Mouse (Mus musculus): Measurements from ENCODE around the gene B3galt2.
"Not testable (repeated sequence)": the region's sequence is repeated elsewhere in the genome, so short reads cannot be mapped to it uniquely, and the experiment has no call there.

B3galt2 gene

DNA sequence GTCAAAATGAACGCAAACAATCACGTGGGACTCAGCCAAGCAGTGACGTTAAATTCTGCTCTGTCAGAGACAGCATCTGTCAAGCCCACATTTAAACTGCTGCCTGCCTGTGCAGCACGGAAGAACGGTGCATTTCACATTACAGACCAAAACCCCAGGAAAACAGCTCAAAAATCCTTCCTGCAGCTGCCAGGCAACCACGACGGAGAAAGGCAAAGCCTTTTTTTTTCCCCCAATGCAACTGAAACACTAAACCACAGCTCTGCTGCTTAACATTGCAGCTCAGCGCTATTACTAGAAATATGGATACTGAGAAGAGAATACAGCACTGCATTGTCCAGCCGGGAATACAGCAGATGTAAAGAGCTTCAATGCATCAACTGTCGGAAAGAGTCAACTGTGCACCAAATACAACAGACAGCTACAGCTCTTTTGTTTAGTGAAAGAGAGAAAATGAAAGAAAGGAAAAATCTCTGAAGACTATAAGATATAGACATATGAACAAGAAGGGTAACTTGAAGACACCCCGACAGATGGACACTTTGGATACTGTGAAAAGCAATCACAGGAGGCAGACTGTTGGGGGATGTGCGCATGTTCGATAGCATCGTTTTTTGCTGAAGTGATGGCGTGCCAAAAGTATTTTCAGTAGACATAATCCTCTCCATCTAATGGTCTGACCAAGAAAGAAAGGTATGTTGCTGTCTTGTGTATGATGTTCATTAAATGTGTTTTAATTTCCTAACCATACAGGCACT is at the start of gene B3galt2:
Gene B3galt2 (plus strand): TSS at position 15 of the 758 bp plus-strand sequence.
- DNase-seq (ENCODE audit: low read depth, low spot score), result no peak

DNA sequence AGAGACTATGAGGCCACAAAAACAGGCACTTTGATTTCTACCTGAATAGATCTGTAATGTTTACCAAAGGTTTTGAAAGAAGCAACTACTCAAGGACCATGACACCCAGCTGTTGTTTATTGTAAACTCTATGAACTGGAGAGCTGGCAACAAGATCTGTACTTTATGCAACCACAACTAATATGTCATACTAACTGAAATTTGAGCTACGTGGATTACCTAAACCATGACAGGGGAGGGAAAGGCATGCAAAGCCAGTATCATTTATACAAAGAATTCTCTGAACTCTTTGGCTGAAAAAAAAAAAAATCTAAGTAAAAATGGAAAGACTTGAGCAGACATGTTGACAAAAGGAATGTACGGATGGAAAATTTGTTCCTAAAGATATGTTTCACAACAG is 43.6 kb upstream of the B3galt2 start:
- no peak for DNase-seq (ENCODE audit: low read depth, low spot score)

DNA sequence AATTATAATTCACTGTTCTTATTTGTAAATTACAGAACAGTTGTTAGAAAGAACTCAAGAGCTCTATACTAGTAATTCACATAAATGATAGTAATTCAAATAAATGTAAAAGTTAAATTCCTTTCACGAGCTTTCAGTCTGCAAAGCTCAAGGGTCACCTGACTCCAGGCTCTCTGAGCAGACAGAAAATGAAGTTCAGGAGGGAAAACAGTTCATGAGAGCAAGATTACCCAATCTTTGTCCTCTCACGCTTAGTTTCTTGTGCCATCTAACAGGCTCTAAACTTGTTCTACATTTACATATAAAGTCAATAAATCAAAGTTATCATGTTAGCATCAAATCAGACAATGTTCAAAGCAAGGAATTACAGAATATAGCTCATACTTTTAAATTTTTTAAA is 31.6 kb upstream of the B3galt2 start:
- no peak for DNase-seq (ENCODE audit: low read depth, low spot score)

DNA sequence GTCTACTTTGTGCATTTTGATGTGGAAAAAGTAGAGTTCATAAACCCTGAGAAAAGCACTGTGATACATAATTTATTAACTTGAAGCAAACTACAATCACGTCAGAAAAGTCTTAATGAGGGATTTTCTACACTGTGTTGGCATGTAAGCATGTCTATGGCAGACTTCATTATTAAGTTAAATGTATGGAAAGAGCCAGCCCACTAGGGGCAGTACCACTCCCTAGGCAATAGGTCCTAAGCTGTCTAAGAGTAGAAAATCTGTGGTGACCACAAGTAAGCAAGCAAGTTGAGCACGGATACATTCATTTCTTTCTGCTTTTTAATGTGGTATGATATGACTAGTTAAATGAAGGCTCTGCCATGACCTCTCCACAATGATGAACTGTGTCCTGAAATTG is 27.6 kb upstream of the B3galt2 start:
- no peak for DNase-seq (ENCODE audit: low read depth, low spot score)

DNA sequence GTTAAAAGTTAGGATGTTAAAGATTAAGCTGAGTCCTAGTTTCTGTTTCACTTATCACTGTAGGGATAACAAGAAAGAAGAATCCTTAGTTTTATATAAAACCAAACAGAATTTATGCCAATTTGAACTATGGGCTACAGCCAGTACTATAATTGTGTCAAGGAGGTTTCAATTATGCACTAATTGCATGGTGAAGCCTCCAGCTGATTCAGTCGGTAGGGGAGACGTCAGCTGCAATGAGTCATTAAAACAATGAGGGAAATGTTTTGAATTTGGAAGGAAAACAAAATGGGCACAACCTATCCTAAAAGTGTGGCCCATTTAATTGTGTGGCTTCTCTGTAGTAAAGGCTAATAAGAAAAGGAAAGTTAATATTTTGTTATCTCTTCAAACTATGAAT is 20.7 kb upstream of the B3galt2 start:
- no peak for DNase-seq (ENCODE audit: low read depth, low spot score)

DNA sequence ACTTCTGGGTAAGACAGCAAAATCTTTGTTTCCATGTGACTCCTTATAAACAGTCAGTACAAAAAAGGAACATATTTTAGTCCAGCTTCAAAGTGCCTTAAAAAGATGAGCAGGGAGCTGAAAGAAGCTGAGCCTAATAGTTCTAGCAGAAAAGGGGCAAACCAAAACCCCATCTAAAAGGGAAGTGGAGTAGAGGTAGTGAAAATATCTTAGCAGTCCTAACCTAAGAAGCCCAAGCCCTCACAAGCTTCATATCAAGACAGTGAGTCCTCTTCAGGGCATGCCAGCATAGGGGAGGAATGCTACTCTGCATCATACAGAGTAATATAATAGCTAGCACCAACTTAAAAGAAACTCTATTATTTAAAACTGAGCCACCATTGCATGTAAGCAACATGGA is 18.5 kb upstream of the B3galt2 start:
- DNase-seq (ENCODE audit: low read depth, low spot score), result peak; percentile 54

DNA sequence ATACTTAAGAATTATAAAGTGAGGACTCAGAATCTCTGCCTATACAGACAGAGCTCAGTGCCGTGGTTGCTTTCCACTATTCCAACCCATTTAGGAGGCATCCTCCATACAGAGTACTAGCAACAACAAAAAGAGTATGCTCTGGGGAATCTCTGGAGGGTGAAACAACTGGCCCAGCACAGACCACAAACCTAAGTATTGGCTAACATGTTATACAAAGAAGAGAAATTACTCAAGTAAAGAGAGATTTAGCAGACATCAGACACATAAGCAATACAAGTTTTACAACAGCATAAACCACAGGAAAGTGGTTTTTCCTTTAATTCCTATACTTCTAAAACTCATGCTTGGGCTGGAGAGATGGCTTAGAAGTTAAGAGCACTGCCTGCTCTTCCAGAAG is 17.8 kb upstream of the B3galt2 start:
- no peak for DNase-seq (ENCODE audit: low read depth, low spot score)

DNA sequence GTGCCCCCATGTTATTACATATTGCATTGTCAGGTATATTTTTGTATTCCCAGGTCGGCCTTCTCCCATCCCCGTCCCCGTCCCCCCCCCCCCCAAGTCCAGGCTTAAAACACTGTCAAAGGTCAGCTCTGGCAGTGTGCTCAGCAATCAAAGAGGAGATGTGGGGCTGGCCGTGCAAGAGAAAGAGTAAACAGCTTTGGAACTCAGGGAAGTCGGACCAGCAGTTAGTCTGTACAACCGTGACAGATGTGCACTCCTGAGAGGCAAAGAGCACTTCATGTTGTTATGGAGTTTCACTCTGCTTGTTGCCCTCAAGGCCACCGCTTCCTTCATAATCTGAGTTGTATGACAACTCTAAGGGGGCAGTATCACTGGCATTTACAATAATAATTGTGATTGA is 9.1 kb upstream of the B3galt2 start:
- no peak for DNase-seq (ENCODE audit: low read depth, low spot score)

DNA sequence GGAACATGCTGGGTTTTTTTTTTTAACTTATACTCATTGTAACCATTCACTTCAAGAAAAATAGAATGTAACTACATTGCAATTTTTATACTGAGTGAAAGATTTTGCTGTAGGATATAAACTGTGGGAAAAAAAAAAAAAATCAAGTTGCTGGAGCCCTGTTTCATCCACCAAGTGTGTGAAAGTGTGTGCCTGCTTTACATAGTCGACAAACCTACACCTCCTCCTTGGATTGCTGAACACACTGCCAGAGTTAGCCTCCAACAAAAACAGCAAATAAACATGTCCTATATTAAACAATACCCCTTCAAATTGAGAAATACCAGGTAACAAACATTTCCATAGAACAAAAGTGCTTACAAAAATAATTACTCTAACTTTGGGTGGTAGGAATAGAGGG is 8.1 kb upstream of the B3galt2 start:
- DNase-seq (ENCODE audit: low read depth, low spot score), result no peak

DNA sequence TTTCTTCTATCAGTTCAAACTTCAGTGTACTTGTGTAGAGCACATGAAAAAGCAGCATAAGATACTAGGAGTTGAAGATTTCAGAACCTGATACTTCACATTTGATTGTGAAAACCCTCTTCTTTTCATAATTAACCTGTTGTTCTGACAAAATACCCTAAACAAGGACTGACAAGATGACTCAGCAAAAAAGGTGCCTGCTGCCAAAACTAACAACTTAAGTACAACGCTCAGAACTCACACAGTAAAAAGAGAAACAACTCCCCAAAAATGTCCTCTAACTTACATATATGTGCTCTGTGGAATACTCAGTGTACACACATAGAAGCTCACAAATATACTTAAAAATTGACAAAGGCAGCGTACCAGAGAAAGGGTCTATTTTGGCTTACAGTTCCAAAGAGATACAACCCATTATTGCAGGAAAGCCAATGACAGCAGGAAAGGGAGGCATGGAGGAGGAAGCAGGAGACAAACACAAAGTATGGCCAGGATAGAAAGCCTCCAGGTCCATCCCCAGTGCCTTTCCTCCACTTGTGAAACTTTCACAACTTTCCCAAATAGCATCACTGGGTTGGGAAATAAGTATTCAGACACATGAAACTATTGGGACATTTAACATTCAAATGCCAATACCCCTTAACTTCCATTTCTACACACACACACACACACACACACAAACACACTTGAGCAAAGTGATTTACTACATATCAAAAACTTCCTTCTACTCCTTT is 7.4 kb upstream of the B3galt2 start:
- DNase-seq (ENCODE audit: low read depth, low spot score), result no peak

DNA sequence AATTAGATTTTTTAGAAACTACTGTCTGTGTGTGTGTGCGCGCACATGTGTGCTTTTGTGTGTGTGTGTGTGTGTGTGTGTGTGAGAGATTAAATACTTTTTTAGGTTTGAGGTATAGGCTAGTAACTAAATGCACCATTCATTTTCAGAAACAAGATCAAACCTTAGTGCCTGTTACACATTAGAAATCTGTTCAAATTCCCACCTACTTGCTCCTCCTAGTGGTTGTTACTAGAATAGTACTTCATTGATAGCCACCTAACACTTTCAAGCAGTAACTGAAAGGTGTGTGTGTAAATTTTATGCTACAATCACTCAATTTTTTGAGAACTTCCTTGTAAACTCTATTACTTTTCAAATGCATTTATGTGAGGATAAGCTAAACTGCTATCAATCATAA is 3.8 kb downstream of the B3galt2 start:
- DNase-seq (ENCODE audit: low read depth, low spot score), result peak; percentile 64

DNA sequence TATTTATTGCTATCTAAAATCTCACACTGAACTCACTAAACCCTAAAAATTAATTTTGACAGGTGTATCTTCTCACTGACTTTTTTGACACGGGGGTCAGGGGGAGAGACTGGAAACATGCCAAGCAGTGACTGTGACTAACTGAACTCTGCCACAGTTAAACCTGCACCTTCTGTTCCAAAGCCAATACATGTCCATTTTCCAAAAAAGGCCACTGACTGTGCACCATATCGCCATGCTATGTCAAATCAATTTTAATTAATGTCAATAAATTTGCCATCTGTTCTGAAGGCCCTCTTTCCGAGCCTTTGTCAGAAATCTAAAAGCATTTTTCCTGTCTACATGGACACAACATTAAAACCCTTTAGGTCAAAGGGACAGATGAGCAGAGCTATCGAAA is 4.9 kb downstream of the B3galt2 start:
- DNase-seq (ENCODE audit: low read depth, low spot score), result no peak

DNA sequence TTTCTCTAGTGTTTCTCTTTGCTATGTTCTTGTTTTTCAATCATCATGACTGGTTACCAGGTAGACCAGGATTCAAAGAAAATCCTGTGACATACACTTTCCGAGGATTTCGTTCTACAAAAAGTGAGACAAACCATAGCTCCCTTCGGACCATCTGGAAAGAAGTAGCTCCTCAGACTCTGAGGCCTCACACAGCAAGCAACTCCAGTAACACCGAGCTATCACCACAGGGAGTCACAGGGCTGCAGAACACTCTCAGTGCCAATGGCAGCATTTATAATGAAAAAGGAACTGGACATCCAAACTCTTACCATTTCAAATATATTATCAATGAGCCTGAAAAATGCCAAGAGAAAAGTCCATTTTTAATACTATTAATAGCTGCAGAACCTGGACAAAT is 5.8 kb downstream of the B3galt2 start:
- no peak for DNase-seq (ENCODE audit: low read depth, low spot score)

DNA sequence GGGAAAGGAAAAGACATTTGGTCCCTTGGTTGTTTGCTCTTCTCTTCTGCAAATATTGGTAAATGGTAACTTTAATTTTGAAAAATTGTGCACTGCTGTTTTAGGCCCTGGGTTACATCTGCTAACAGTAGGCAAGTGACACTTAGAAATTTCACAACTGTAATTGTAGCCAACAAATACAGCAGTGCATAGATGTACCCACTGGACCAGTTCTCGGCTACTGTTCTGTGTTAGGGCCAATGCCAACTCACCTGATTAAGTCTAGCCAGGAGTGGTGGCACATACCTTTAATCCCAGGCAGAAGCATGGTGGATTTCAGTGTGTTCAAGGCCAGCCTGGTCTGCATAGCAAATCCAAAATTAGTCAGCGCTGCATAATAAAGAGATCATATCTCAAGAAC is 9.9 kb downstream of the B3galt2 start:
- DNase-seq (ENCODE audit: low read depth, low spot score), result no peak

DNA sequence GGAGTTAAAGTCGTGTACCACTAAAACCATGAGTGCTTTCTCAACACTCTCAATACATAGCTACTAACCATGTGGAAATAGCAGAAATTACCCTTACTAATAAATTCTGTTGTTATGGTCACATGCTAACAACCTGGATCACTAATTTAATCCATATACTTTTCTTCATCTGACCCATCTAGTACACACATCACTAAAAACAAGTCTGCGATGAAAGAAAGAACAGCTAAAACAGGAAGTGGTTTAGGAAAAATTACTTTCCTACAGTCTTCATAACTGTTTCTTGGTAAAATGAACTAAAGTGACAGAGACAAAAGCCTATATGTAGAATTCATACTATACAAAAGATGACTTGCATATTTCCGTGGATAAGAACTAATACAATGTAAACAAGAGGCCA is 13.2 kb downstream of the B3galt2 start:
- DNase-seq (ENCODE audit: low read depth, low spot score), result no peak

DNA sequence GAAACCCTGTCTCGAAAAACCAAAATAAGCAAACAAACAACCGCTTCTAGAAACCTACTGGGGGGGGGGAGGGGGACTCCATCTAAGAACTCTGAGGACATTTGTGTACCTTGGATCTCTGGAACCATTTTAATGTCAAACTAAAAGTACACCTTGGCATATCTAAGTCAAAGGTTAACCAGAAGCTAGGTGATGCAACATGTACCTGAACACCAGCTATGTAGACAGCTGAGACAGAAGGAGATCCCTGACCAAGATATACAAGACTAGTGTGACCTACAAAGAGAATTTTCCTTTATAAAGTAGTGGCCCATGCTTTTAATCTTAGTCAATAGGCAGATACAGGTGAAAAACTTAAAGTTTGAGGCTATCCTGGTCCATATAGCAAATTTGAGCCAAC is 22.7 kb downstream of the B3galt2 start:
- DNase-seq (ENCODE audit: low read depth, low spot score), result no peak

DNA sequence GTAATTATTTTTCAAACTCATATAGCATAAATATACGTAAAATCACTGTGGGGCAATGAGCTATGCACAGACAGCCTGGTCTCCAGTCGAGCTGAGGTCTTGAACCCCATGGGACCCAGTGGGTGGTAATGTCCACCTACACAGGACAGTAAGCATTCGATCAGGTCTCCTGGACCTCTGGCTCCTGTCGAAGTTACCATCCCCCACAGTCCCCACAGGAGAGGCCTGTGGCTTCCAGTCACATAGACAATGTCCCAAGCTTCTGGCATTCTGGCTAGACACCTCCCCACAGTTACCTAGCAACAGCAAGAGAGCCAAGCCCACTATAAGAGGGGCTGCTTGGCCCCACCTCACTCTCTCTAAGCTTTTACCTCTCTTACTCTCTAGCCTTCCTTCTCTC is 24.3 kb downstream of the B3galt2 start:
- not testable (repeated sequence) for DNase-seq (ENCODE audit: low read depth, low spot score)

DNA sequence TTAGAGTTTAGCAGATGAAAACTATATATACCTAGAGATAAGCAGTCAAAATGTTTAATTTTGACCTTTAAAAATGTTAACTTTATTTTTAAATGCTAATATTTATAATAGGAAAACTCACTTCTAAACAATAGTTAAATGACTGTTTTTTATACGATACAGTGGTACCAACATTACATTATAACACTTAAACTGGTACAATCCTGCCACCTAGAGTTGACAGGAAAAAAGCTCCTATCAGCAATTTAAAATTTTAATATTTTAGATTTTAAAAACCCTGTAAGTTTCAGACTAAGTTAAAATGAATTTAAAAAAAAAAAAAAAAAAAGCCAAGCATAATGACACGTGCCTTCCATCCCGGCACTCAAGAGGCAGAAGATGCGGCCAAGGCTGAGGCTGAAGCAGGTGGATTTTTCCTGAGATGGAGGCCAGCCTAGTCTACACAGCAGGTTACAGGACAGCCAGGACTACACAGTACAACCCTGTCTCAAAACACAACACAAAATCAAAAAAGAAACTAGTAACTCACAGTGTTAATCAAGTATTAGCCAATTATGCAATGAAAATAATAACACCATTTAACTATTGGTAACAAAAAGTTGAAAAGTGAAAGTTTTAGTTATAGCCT is 35.4 kb downstream of the B3galt2 start:
- DNase-seq (ENCODE audit: low read depth, low spot score), result no peak

DNA sequence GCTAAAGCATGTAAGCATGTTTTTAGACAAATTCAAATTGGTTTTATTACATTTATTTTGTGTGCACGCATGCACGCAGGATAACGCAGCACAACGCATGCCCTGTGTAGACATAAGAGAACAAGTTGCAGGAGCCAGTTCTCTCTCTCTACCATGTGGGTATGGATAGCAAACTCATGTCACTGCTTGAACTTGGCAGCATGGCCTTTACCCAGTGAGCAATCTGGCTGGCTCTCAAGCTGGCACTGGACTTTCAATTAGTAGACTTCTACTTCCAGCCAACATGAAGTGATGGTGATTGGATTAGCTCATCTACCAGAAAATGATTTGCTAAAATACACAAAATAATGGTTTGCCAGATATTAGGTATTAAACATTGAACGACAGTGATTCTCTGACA is 40.6 kb downstream of the B3galt2 start:
- no peak for DNase-seq (ENCODE audit: low read depth, low spot score)

DNA sequence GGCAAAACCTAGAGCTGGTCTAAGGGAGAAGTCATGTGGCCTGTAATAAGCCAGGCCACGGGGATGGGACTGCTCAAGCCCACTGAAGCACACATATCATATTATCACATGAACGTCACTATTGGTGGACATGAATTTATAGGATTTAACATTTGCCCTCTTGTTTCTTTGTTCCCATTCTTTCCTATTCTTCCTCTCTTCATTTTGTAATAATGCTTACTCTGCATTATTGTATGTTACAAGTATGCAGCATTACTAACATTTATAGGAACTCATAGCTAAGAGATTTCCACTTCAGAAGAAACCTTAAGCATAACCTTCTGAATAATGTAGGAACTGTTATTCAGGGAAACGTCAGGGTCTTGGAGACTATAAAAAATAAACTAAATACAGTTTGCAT is 44.4 kb downstream of the B3galt2 start:
- DNase-seq (ENCODE audit: low read depth, low spot score), result no peak

DNA sequence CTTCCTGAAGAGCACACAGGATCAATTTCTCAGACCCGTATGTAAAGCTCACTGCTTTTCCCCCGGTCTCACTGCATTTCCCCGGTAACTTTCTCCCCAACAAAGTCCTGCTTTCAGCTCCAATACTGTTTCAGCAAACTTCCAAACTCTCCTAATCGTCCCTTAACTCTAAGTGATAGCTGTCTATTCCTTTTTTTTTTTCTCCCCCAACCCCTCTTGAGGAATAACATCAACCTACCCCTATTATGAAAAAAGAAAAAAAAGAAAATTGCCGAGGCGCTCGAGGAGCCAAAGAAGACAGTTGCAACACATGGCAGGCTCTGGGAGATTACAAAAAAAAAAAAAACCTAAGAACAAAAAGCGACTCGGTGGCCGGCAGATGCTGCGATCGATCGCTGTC is 61.3 kb downstream of the B3galt2 start:
- DNase-seq (ENCODE audit: low read depth, low spot score), result no peak

DNA sequence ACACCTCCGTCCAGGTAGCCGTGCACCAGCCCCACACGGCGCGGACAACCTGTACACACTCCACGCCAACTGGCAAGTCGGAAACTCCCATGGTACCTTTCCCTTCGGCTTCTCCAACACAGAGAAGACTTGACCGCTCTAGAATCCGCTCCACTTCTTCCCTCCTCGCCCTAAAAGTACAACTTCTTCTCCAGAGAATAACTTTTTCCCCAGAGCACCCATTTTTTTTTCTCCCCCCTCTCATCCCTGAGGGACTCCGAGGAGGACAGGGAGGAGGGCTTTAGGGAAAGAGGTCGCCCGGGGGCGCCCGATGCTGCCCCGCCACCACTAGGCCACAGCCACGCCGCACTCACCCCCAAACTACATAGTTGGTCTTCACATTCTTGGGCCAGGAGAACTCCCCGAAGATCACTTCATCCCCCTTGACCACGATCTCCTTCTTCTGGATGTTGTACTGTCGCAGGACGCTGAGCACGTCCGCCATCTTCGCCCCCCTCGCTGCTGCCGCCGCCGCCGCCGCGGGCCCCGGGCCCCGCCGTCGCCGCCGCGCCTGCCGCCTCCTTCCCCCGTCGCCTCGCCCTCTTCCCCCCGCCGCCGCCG is 61.8 kb downstream of the B3galt2 start:
- DNase-seq (ENCODE audit: low read depth, low spot score), result peak; percentile 74
